Mouse (Mus musculus) midbrain, embryonic 16.5 days (tissue): ENCODE measurements around the gene Tab3. TPM values are rescaled to one million over a fixed set of nuclear protein-coding genes. Genes with fewer than 3 reads are reported as not detected.
A peak's percentile ranks its signal among the peaks of the same experiment; 100 is the strongest.

ENCODE experiments used
- ATAC-seq: fragments of 200-750 bp; cut with Nextera tagmentation; 2 replicates; pipeline ENCODE4 v1.8.0; 2017; ENCODE audit warnings: moderate TSS enrichment
- H3K27ac ChIP-seq: fragments of 300-500 bp; sonication (generic); 2 replicates; pipeline ENCODE4 v1.5.1; 2014; ENCODE audit warnings: mild to moderate bottlenecking, low read length, mixed read lengths
- H3K27me3 ChIP-seq: fragments of 300-500 bp; sonication (generic); 2 replicates; pipeline ENCODE4 v1.6.1; 2014; ENCODE audit warnings: low read depth, low read length, mixed read lengths; ENCODE audit not compliant: control insufficient read depth, insufficient read depth
- H3K36me3 ChIP-seq: fragments of 300-500 bp; sonication (generic); 2 replicates; pipeline ENCODE4 v1.6.1; 2014; ENCODE audit warnings: mild to moderate bottlenecking, low read length, moderate library complexity, mixed read lengths; ENCODE audit not compliant: control insufficient read depth, insufficient read depth
- H3K4me1 ChIP-seq: fragments of 300-500 bp; sonication (generic); 2 replicates; pipeline ENCODE4 v1.6.1; 2014; ENCODE audit warnings: mild to moderate bottlenecking, low read length, mixed read lengths; ENCODE audit not compliant: control insufficient read depth, insufficient read depth
- H3K4me2 ChIP-seq: fragments of 300-500 bp; sonication (generic); 2 replicates; pipeline ENCODE4 v1.6.1; 2014; ENCODE audit warnings: mild to moderate bottlenecking, low read length, mixed read lengths
- H3K4me3 ChIP-seq: fragments of 300-500 bp; sonication (generic); 2 replicates; pipeline ENCODE4 v1.5.1; 2014; ENCODE audit warnings: low read depth, mild to moderate bottlenecking, low read length, moderate library complexity, mixed read lengths
- H3K9ac ChIP-seq: fragments of 300-500 bp; sonication (generic); 2 replicates; pipeline ENCODE4 v1.6.1; 2014; ENCODE audit warnings: low read depth, low read length, mixed read lengths
- H3K9me3 ChIP-seq: fragments of 300-500 bp; sonication (generic); replicated peaks from 2 replicates; pipeline ENCODE4 v1.6.1; 2014; ENCODE audit warnings: mild to moderate bottlenecking, low read length, mixed read lengths; ENCODE audit not compliant: control insufficient read depth, poor library complexity, severe bottlenecking
- WGBS: fragments of 180-500 bp; shearing (Covaris S2); extraction: QIAGEN DNeasy Blood & Tissue Kit; methylation state at CpG from one replicate; pipeline ENCODE4 v1.1.7; 2014; 5-methylcytosine and 5-hydroxymethylcytosine counted together
- microRNA-seq: library from miRNA; unstranded; fragments of <30 nt; microRNA quantifications from one replicate; pipeline ENCODE4, GENCODE M21; 2017
- polyA plus RNA-seq: library from polyadenylated mRNA; unstranded; fragments of >200 nt; fragmentation: Nextera tagmentation; extraction: Ambion mirVana; gene quantifications from 2 replicates; pipeline ENCODE4 v1.2.1, GENCODE M21; 2015

The Tab3 gene
- polyA plus RNA-seq, 1 experiment from 2014 or later, result 7.5 TPM

DNA sequence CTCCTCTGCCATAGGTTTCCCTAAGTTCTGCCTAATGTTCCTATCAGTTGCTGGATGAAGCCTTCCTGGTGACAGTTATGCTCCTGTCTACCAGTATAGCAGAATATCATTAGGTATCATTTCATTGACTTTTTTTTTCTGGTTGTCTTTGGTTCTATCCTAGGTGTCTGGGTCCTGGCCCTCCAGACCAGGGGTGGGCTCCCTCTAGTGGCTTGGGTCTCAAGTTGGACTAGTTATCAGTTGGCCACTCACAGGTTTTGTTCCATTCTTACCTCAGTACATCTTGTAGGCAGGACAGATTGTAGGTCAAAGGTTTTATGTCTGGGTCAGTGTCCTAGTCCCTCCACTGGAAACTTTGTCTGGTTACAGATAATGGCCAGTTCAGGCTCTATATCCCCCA is 11.8 kb downstream of the Tab3 start:
- no peak for ATAC-seq
- Histone ChIP-seq H3K4me1 (no peaks in the 10 kb centered on the region), H3K9me3 (no peaks in the 10 kb centered on the region)

GRCm38 (mm10) chrX:85614701-85615100 is 40.9 kb downstream of the Tab3 start:
- H3K4me1 ChIP-seq, result no peaks in the 10 kb centered on the region
- no peak for ATAC-seq
- 91% methylated on average over 2 of the region's 2 CpGs for WGBS

More for the DNA sequence above, 11.8 kb downstream of the Tab3 start:
- H3K9ac ChIP-seq, result no peak overlapping the region
- no peaks in the 10 kb centered on the region for H3K36me3 ChIP-seq
- no peak overlapping the region for H3K4me3 ChIP-seq
- no peak overlapping the region for H3K27ac ChIP-seq
- H3K27me3 ChIP-seq, result no peaks in the 10 kb centered on the region
- H3K4me2 ChIP-seq, result no peak overlapping the region

DNA sequence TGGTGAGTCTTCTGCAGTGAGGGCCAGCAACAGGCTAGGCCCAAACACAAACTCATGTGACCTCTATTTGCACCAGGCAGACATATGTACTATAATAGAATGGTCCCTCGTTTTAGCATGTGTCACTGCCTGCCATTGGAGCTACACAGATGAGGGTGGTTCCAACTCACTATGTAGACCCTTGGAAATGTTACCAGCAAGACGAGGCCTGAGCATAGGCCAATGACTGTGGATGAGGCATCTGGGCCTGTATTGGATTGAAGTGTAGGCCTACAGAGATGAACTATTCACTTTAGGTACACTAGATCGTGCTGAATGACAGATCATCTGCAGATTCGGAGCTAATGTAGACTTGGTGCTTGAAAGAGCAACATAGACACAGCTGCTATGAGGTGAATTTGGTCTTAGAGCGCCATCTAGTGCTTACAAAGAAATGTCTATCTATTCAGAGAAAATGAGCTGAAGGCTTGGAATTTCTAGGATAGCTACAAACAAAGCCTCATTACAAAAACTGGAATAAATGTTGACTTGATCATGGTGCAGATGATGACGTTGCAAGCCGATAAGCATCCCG is 72.5 kb downstream of the Tab3 start:
- no peak overlapping the region for H3K4me3 ChIP-seq
- H3K4me2 ChIP-seq, result no peak overlapping the region
- H3K4me1 ChIP-seq, result no peaks in the 10 kb centered on the region
- H3K27ac ChIP-seq, result no peak overlapping the region
- H3K9ac ChIP-seq, result no peak overlapping the region
- ATAC-seq, result peak; percentile 72
- WGBS, result 45% methylated on average over 8 of the region's 8 CpGs
- H3K27me3 ChIP-seq, result no peaks in the 10 kb centered on the region
- no peaks in the 10 kb centered on the region for H3K36me3 ChIP-seq
- no peaks in the 10 kb centered on the region for H3K9me3 ChIP-seq

More at GRCm38 (mm10) chrX:85614701-85615100, 40.9 kb downstream of the Tab3 start:
- H3K4me2 ChIP-seq, result no peak overlapping the region
- H3K36me3 ChIP-seq, result no peaks in the 10 kb centered on the region; the same call in 1 of the 2 replicates
- no peak overlapping the region for H3K4me3 ChIP-seq
- H3K27ac ChIP-seq, result no peak overlapping the region
- no peaks in the 10 kb centered on the region for H3K9me3 ChIP-seq
- H3K27me3 ChIP-seq, result no peaks in the 10 kb centered on the region
- H3K9ac ChIP-seq, result no peak overlapping the region

DNA sequence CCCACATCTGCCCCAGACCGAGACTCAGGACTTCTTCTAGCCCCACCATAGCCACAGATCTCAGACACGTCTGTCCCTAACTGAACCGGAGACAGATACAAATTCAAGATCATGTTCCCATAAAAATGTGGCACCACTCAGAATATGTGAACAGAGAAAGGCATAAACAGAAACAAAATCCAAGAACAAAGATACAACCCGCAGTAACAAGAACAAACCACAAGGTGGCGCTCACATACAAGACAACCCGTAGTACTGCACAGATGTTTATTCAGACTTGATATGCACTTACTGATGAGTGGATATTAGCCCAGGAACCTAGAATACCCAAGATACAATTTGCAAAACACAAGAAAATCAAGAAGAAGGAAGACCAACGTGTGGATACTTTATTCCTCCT is 103.0 kb downstream of the Tab3 start:
- WGBS, result 21% methylated on average over 7 of the region's 7 CpGs
- Histone ChIP-seq H3K4me3 (no peak overlapping the region), H3K27ac (no peak overlapping the region), H3K36me3 (no peaks in the 10 kb centered on the region), H3K9me3 (no peaks in the 10 kb centered on the region), H3K9ac (no peak overlapping the region), H3K4me2 (no peak overlapping the region), H3K27me3 (no peaks in the 10 kb centered on the region), H3K4me1 (no peaks in the 10 kb centered on the region)
- no peak for ATAC-seq

DNA sequence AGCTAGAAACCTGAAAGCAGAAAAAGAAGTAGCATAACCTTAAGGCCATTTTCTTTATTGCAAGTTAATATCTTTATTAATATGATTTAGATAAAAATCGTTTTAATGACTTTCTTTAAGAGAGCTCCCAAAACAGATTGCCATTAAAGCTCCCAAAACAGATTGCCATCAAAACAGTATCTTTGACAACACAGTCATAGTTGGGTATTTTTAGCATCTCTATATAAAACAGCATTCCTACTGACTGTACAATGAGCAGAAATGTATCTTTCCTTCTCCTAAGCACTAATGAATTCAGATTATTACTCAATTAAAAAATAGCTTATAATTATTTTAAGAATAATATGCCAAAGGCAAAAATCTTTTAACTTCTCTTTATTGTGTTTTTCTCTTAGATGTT is 108.3 kb downstream of the Tab3 start:
- Histone ChIP-seq H3K36me3 (no peaks in the 10 kb centered on the region), H3K27me3 (no peaks in the 10 kb centered on the region), H3K9ac (no peak overlapping the region), H3K4me1 (no peaks in the 10 kb centered on the region), H3K9me3 (no peaks in the 10 kb centered on the region), H3K27ac (no peak overlapping the region), H3K4me3 (no peak overlapping the region), H3K4me2 (no peak overlapping the region)
- WGBS, result 60% methylated on average over 1 of the region's 1 CpGs
- no peak for ATAC-seq

DNA sequence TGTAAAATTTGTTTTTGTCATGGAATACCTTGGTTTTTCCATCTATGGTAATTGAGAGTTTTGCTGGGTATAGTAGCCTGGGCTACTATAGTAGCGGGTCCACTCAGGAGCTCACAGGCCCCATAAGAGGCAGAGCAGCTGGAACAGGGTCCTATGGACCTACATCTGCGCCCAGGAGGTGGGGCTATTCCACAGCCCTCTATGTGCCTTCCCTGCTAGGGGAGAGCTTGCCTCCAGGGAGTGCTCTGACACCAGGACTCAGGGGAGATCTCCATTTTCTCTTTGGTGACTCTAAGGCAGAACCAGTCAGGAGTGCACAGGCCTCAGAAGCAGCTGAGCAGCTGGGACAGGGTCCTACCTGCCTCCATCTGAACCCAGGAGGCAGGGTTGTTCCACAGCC is 109.9 kb downstream of the Tab3 start:
- ATAC-seq, result no peak
- no peak overlapping the region for H3K9ac ChIP-seq
- H3K4me1 ChIP-seq, result no peaks in the 10 kb centered on the region
- H3K9me3 ChIP-seq, result no peaks in the 10 kb centered on the region
- no peak overlapping the region for H3K27ac ChIP-seq
- no peaks in the 10 kb centered on the region for H3K36me3 ChIP-seq
- 62% methylated on average over 2 of the region's 2 CpGs for WGBS
- H3K4me3 ChIP-seq, result no peak overlapping the region
- no peaks in the 10 kb centered on the region for H3K27me3 ChIP-seq
- no peak overlapping the region for H3K4me2 ChIP-seq

Small RNA genes lying within 50 kb of the gene (microRNA-seq; reads per million reads assigned to microRNA genes)
- not detected for gene Gm44378

Other genes starting within 250 kb of the Tab3 start
- gene Gk, start 202.8 kb downstream of the Tab3 start, polyA plus RNA-seq, result 10.4 and 13.3 TPM in 2 replicates